Mouse (Mus musculus) heart, postnatal 0 days (tissue): ENCODE results near the gene Pde11a.

Source experiments
- CTCF ChIP-seq: IDR thresholded peaks from 2 replicates; pipeline ENCODE4 v1.5.1; 2016; ENCODE audit warnings: antibody characterized with exemption, control low read depth, low read depth
- EP300 ChIP-seq: IDR thresholded peaks from 2 replicates; pipeline ENCODE4 v1.6.1; 2016; ENCODE audit warnings: antibody characterized with exemption, low read depth

DNA sequence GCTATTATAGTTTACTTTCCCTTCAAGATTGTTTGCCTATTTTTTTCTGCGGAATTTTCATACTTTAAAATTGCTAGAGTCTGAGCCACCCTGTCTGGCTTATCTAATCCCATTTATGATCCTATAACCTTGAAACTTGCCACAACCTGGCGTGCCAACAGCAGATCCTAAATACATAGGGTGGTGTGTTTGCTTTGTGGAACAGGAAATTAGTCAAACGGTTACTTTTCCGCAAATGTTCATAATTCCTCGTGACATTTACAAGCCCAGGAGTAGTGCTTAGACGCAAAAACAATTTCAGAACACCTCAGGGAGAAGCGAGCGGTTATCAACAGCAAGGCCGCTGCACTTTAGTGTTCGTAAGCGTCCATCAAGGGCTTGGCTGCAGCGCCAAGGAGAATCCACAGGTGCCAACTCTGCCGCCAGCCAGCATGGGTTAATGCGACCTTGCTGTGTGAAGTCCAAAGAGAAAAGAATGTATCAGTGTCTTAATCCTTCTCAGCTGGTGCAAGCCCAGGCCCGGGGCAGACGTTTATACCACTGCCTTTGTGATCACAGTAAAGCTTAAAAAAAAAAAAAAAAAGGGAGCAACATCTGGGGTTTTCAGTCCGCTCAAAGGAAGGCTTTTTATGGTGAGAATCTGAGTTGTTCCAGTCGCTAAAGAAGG, 379.3 kb downstream of the Pde11a start:
- no peak for TF ChIP-seq CTCF
- no peak for TF ChIP-seq EP300
